Mouse (Mus musculus) myocyte (in vitro differentiated cells): Measurements from ENCODE around the gene Nccrp1. TPM values are rescaled to one million over a fixed set of nuclear protein-coding genes. Genes with fewer than 3 reads are reported as not detected.
"Not testable (repeated sequence)": the region's sequence is repeated elsewhere in the genome, so short reads cannot be mapped to it uniquely, and the experiment has no call there.

Experiments used
- H3K27me3 ChIP-seq: one replicate; pipeline ENCODE4 v1.6.1; 2011; ENCODE audit not compliant: control insufficient read depth, insufficient read depth, insufficient read length
- H3K36me3 ChIP-seq: one replicate; pipeline ENCODE4 v1.6.1; 2011; ENCODE audit not compliant: control insufficient read depth, insufficient read depth
- H3K4me2 ChIP-seq: one replicate; pipeline ENCODE4 v1.6.1; 2011; ENCODE audit warnings: low read depth, control low read depth
- H3K4me3 ChIP-seq: one replicate; pipeline ENCODE4 v1.5.1; 2011; ENCODE audit warnings: mild to moderate bottlenecking, control low read depth, moderate library complexity
- H3K79me2 ChIP-seq: one replicate; pipeline ENCODE4 v1.6.1; 2011; ENCODE audit not compliant: control insufficient read depth, insufficient read depth
- H3ac ChIP-seq: one replicate; pipeline ENCODE4 v1.6.1; 2011; ENCODE audit not compliant: control insufficient read depth, insufficient read length
- CEBPB ChIP-seq: IDR thresholded peaks from 2 replicates; pipeline ENCODE4 v1.6.1; 2011; ENCODE audit warnings: mild to moderate bottlenecking, moderate library complexity; ENCODE audit not compliant: poor library complexity, insufficient read depth, severe bottlenecking
- E2F4 ChIP-seq: IDR thresholded peaks from one replicate; pipeline ENCODE4 v1.6.1; 2011; ENCODE audit warnings: mild to moderate bottlenecking, control low read depth, moderate library complexity; ENCODE audit not compliant: insufficient read depth
- MAX ChIP-seq: IDR thresholded peaks from one replicate; pipeline ENCODE4 v1.6.1; 2011; ENCODE audit warnings: low read depth, mild to moderate bottlenecking, control low read depth
- MYOD1 ChIP-seq, 3 experiments: IDR thresholded peaks; one replicate each; pipeline ENCODE4 v1.6.1; 2011; ENCODE audit warnings: control low read depth in 2 of 3, low read depth in 2 of 3, mild to moderate bottlenecking in 2 of 3, moderate library complexity in 1 of 3; ENCODE audit not compliant: insufficient read length in 2 of 3, control insufficient read depth in 1 of 3
- MYOG ChIP-seq, 3 experiments: IDR thresholded peaks; one replicate each; pipeline ENCODE4 v1.6.1; 2011; ENCODE audit warnings: control low read depth in 2 of 3, low read depth in 2 of 3, mild to moderate bottlenecking in 2 of 3; ENCODE audit not compliant: insufficient read length in 2 of 3, control insufficient read depth in 1 of 3, insufficient read depth in 1 of 3
- POLR2A ChIP-seq: IDR thresholded peaks from one replicate; pipeline ENCODE4 v1.6.1; 2011; ENCODE audit warnings: low read depth, mild to moderate bottlenecking, control low read depth, moderate library complexity; ENCODE audit not compliant: insufficient read length
- POLR2AphosphoS2 ChIP-seq: IDR thresholded peaks from one replicate; pipeline ENCODE4 v1.6.1; 2011; ENCODE audit warnings: low read depth, control low read depth; ENCODE audit not compliant: insufficient read length
- REST ChIP-seq: IDR thresholded peaks from one replicate; pipeline ENCODE4 v1.6.1; 2011; ENCODE audit warnings: mild to moderate bottlenecking, control low read depth, moderate library complexity; ENCODE audit not compliant: insufficient read depth, insufficient read length
- SRF ChIP-seq: IDR thresholded peaks from one replicate; pipeline ENCODE4 v1.6.1; 2011; ENCODE audit warnings: low read depth; ENCODE audit not compliant: control insufficient read depth, insufficient read length
- TCF12 ChIP-seq: IDR thresholded peaks from one replicate; pipeline ENCODE4 v1.6.1; 2011; ENCODE audit warnings: mild to moderate bottlenecking, control low read depth; ENCODE audit not compliant: poor library complexity, insufficient read depth, severe bottlenecking
- TCF3 ChIP-seq: IDR thresholded peaks from one replicate; pipeline ENCODE4 v1.6.1; 2011; ENCODE audit warnings: low read depth, control low read depth; ENCODE audit not compliant: insufficient read length
- USF1 ChIP-seq: IDR thresholded peaks from one replicate; pipeline ENCODE4 v1.6.1; 2011; ENCODE audit warnings: low read depth, mild to moderate bottlenecking, control low read depth, moderate library complexity
- polyA plus RNA-seq: library from polyadenylated mRNA; unstranded; fragments of >200 nt; fragmentation: generic; extraction: Trizol; gene quantifications from one replicate; pipeline ENCODE4 v1.2.1, GENCODE M21; 2012; ENCODE audit warnings: missing spikeins

Gene Nccrp1
- polyA plus RNA-seq, 1 experiment: 0.07 TPM

GRCm38 (mm10) chr7:28527922-28528719 lies 18.9 kb downstream of the Nccrp1 start:
- Histone ChIP-seq H3K36me3 (no peaks in the 10 kb centered on the region), H3K4me2 (no peak overlapping the region), H3ac (no peak overlapping the region), H3K4me3 (no peak overlapping the region), H3K27me3 (peaks cover 19% of the 10 kb centered on the region), H3K79me2 (no peaks in the 10 kb centered on the region)
- no peak for TF ChIP-seq POLR2A
- TF ChIP-seq E2F4: no peak

- peaks cover 20% of the 10 kb centered on the region for H3K27me3 ChIP-seq
- H3K36me3 ChIP-seq, H3K79me2 ChIP-seq, H3K4me2 ChIP-seq, H3K4me3 ChIP-seq, H3ac ChIP-seq: not testable (repeated sequence)
Measured at GRCm38 (mm10) chr7:28522536-28522935, 24.5 kb downstream of the Nccrp1 start, which contains the start of gene Ifnl3. Gene Ifnl3 (plus strand): TSS chr7:28522836.

GRCm38 (mm10) chr7:28511441-28511840 lies 35.6 kb downstream of the Nccrp1 start:
- TF ChIP-seq TCF3: no peak
- no peak overlapping the region for H3ac ChIP-seq

GRCm38 (mm10) chr7:28510405-28510974 lies 36.6 kb downstream of the Nccrp1 start, which contains the start of gene Ifnl2:
Gene Ifnl2 (minus strand): TSS chr7:28510455.
- not testable (repeated sequence) for H3K4me2 ChIP-seq, H3K79me2 ChIP-seq, H3ac ChIP-seq, H3K4me3 ChIP-seq, H3K36me3 ChIP-seq
- peaks cover 27% of the 10 kb centered on the region for H3K27me3 ChIP-seq

More at GRCm38 (mm10) chr7:28511441-28511840, 35.6 kb downstream of the Nccrp1 start:
- no peaks in the 10 kb centered on the region for H3K36me3 ChIP-seq
- H3K4me2 ChIP-seq: no peak overlapping the region
- peaks cover 21% of the 10 kb centered on the region for H3K27me3 ChIP-seq
- H3K79me2 ChIP-seq: no peaks in the 10 kb centered on the region
- H3K4me3 ChIP-seq: no peak overlapping the region

- not testable (repeated sequence) for H3K79me2 ChIP-seq, H3ac ChIP-seq, H3K4me2 ChIP-seq, H3K36me3 ChIP-seq, H3K4me3 ChIP-seq
- H3K27me3 ChIP-seq: peaks cover 33% of the 10 kb centered on the region
Measured at GRCm38 (mm10) chr7:28509121-28509520, 37.9 kb downstream of the Nccrp1 start.

DNA sequence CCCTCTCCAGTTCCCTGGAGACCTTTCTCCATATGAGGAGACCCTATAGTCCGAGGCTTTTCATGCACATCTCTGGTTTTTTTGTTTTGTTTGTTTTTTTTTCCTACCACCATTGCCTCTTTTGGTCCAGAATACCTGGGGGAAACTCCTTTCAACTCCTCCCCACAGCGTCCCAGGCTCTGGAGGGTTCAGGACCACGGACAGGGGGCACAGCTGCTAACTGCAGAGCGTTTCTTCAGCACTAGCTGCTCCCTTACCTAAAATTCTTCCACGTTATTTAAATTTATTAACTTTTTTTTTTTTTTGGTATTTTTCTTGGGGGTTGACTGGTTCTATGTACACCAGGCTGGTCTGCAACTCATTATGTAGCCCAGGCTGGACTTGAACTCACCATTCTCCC lies 41.5 kb downstream of the Nccrp1 start:
- Histone ChIP-seq H3K36me3 (no peaks in the 10 kb centered on the region), H3K4me2 (no peak overlapping the region), H3K27me3 (peaks cover 31% of the 10 kb centered on the region), H3ac (no peak overlapping the region), H3K4me3 (no peak overlapping the region), H3K79me2 (no peaks in the 10 kb centered on the region)
- TF ChIP-seq SRF (no peak), MYOG (IDR thresholded peaks at IDR 0.05; ENCODE audit: control insufficient read depth in 1 of 3, insufficient read depth in 1 of 3, insufficient read length in 2 of 3, low read depth in 2 of 3) (peak in 1 of 3 experiments; percentile 50), MYOD1 (IDR thresholded peaks at IDR 0.05; ENCODE audit: control insufficient read depth in 1 of 3, insufficient read length in 2 of 3, low read depth in 2 of 3) (peak in 2 of 3 experiments; percentile 12 to 43), REST (peak; percentile 88)

GRCm38 (mm10) chr7:28495426-28495825 lies 51.6 kb downstream of the Nccrp1 start:
- Histone ChIP-seq H3K4me3 (no peak overlapping the region), H3K27me3 (peaks cover 9% of the 10 kb centered on the region), H3K79me2 (no peaks in the 10 kb centered on the region), H3K36me3 (no peaks in the 10 kb centered on the region), H3K4me2 (no peak overlapping the region), H3ac (no peak overlapping the region)
- TF ChIP-seq MYOG (IDR thresholded peaks at IDR 0.05; ENCODE audit: control insufficient read depth in 1 of 3, insufficient read depth in 1 of 3, insufficient read length in 2 of 3, low read depth in 2 of 3): no peak
- TF ChIP-seq SRF: no peak
- TF ChIP-seq TCF12: no peak
- TF ChIP-seq TCF3: no peak
- TF ChIP-seq POLR2AphosphoS2: no peak
- no peak for TF ChIP-seq CEBPB
- TF ChIP-seq E2F4: no peak
- TF ChIP-seq MYOD1 (IDR thresholded peaks at IDR 0.05; ENCODE audit: control insufficient read depth in 1 of 3, insufficient read length in 2 of 3, low read depth in 2 of 3): no peak
- TF ChIP-seq POLR2A: no peak
- TF ChIP-seq MAX: no peak
- TF ChIP-seq USF1: no peak
- TF ChIP-seq REST: no peak
